18 mouse cellular contexts compared by ENCODE assay signal in genomic region chr5:103414542-103414941, GRCm38 (mm10). TPM values are rescaled to one million over a fixed set of nuclear protein-coding genes. Genes with fewer than 3 reads are reported as not detected.
"Had no signal": no experiment of that assay in that cellular context is flagged by ENCODE, and none has a peak within 500 bp of the region (broad histone marks: within the 10 kb centered on the region; RNA-seq: fewer than 3 reads in every experiment).

No protein-coding gene starts in this region.

- DNase-seq: liver; liver, embryonic 13.5 days; liver, postnatal 0 days; lung, postnatal 14 days; right cerebral cortex, adult 18-20 months; right cerebral cortex, postnatal 25 days; thymus, postnatal 14 days had no signal

- H3K4me2 ChIP-seq: limb, embryonic 12.5 days; liver, embryonic 13.5 days; lung, embryonic 15.5 days; midbrain, embryonic 11.5 days; neural tube, embryonic 13.5 days had no signal

- H3K4me3 ChIP-seq: layer of hippocampus, adult 2 months; limb, embryonic 12.5 days; liver, embryonic 13.5 days; lung, embryonic 15.5 days; megakaryocyte, embryonic 14.5 days; neural tube, embryonic 13.5 days had no signal

- H3K9me3 ChIP-seq: limb, embryonic 12.5 days; liver, embryonic 13.5 days; lung, embryonic 15.5 days; megakaryocyte, embryonic 14.5 days; neural tube, embryonic 13.5 days had no signal

- H3K9ac ChIP-seq: limb, embryonic 12.5 days; liver, embryonic 13.5 days; liver, postnatal 0 days; lung, embryonic 15.5 days; neural tube, embryonic 13.5 days had no signal

- H3K4me1 ChIP-seq: liver, embryonic 13.5 days; megakaryocyte, embryonic 14.5 days; neural tube, embryonic 13.5 days had no signal

- ATAC-seq: hindbrain, embryonic 16.5 days; inflammation-experienced regulatory T-cells, adult 6 months; intestine, postnatal 0 days; liver, postnatal 0 days; midbrain, embryonic 16.5 days had no signal

- H3K36me3 ChIP-seq: limb, embryonic 12.5 days; liver, embryonic 13.5 days; lung, embryonic 15.5 days; neural tube, embryonic 13.5 days had no signal

- H3K27ac ChIP-seq: layer of hippocampus, adult 2 months; limb, embryonic 12.5 days; liver, embryonic 13.5 days; lung, embryonic 15.5 days; macrophage; neural tube, embryonic 13.5 days had no signal

- H3K27me3 ChIP-seq: limb, embryonic 12.5 days; liver, embryonic 13.5 days; lung, embryonic 15.5 days; neural tube, embryonic 13.5 days had no signal

RNA-seq across cellular contexts. Expression of gene Ptpn13, which starts 10.4 kb away (rescaled TPM):
- polyA plus RNA-seq: macrophage had no signal
